Mouse (Mus musculus): ENCODE data around the gene Mob3b. TPM values are rescaled to one million over a fixed set of nuclear protein-coding genes. Genes with fewer than 3 reads are reported as not detected.

Mob3b gene
- polyA plus RNA-seq, 1 experiment from 2014 or later, result 4.6 TPM

GRCm38 (mm10) chr4:35138077-35138476 lies 19.2 kb downstream of the Mob3b start:
- H3K4me3 ChIP-seq (ENCODE audit: low read depth, low read length), result no peak overlapping the region
- no peak overlapping the region for H3K4me2 ChIP-seq (ENCODE audit: low read length)
- no peaks in the 10 kb centered on the region for H3K36me3 ChIP-seq (ENCODE audit: control insufficient read depth, insufficient read depth, low read length)
- no peak for DNase-seq (ENCODE audit: low spot score)
- no peak for ATAC-seq
- H3K4me1 ChIP-seq (ENCODE audit: control insufficient read depth, insufficient read depth, low read length), result no peaks in the 10 kb centered on the region
- H3K9ac ChIP-seq (ENCODE audit: low read length), result no peak overlapping the region
- H3K27me3 ChIP-seq (replicated peaks; ENCODE audit: control insufficient read depth, insufficient read depth, low read length), result no peaks in the 10 kb centered on the region
- WGBS, result 47% methylated on average over 6 of the region's 6 CpGs
- no peak overlapping the region for H3K27ac ChIP-seq (ENCODE audit: low read depth, low read length)
- H3K9me3 ChIP-seq (replicated peaks; ENCODE audit: control insufficient read depth, low read length), result no peaks in the 10 kb centered on the region

- Histone ChIP-seq H3K4me2 (ENCODE audit: low read length) (no peak overlapping the region), H3K9me3 (replicated peaks; ENCODE audit: control insufficient read depth, low read length) (no peaks in the 10 kb centered on the region), H3K36me3 (ENCODE audit: control insufficient read depth, insufficient read depth, low read length) (no peaks in the 10 kb centered on the region), H3K4me1 (ENCODE audit: control insufficient read depth, insufficient read depth, low read length) (no peaks in the 10 kb centered on the region), H3K27ac (ENCODE audit: low read depth, low read length) (no peak overlapping the region), H3K9ac (ENCODE audit: low read length) (no peak overlapping the region), H3K4me3 (ENCODE audit: low read depth, low read length) (no peak overlapping the region), H3K27me3 (replicated peaks; ENCODE audit: control insufficient read depth, insufficient read depth, low read length) (no peaks in the 10 kb centered on the region)
- ATAC-seq, result no peak
- WGBS, result 91% methylated on average over 8 of the region's 8 CpGs
- no peak for DNase-seq (ENCODE audit: low spot score)
These were observed 20.3 kb downstream of the Mob3b start for GRCm38 (mm10) chr4:35136996-35137395.

GRCm38 (mm10) chr4:35135806-35136205 lies 21.5 kb downstream of the Mob3b start:
- DNase-seq (ENCODE audit: low spot score), result no peak
- Histone ChIP-seq H3K4me3 (ENCODE audit: low read depth, low read length) (no peak overlapping the region), H3K27ac (ENCODE audit: low read depth, low read length) (no peak overlapping the region), H3K4me1 (ENCODE audit: control insufficient read depth, insufficient read depth, low read length) (no peaks in the 10 kb centered on the region), H3K27me3 (replicated peaks; ENCODE audit: control insufficient read depth, insufficient read depth, low read length) (no peaks in the 10 kb centered on the region), H3K4me2 (ENCODE audit: low read length) (no peak overlapping the region), H3K36me3 (ENCODE audit: control insufficient read depth, insufficient read depth, low read length) (no peaks in the 10 kb centered on the region), H3K9me3 (replicated peaks; ENCODE audit: control insufficient read depth, low read length) (no peaks in the 10 kb centered on the region), H3K9ac (ENCODE audit: low read length) (no peak overlapping the region)
- ATAC-seq, result no peak
- WGBS, result 73% methylated on average over 4 of the region's 4 CpGs

- H3K4me3 ChIP-seq (ENCODE audit: low read depth, low read length), result no peak overlapping the region
- no peak for DNase-seq (ENCODE audit: low spot score)
- no peaks in the 10 kb centered on the region for H3K4me1 ChIP-seq (ENCODE audit: control insufficient read depth, insufficient read depth, low read length)
- no peaks in the 10 kb centered on the region for H3K27me3 ChIP-seq (replicated peaks; ENCODE audit: control insufficient read depth, insufficient read depth, low read length)
- WGBS, result 92% methylated on average over 15 of the region's 15 CpGs
- no peaks in the 10 kb centered on the region for H3K9me3 ChIP-seq (replicated peaks; ENCODE audit: control insufficient read depth, low read length)
- no peak overlapping the region for H3K9ac ChIP-seq (ENCODE audit: low read length)
- no peak overlapping the region for H3K27ac ChIP-seq (ENCODE audit: low read depth, low read length)
- H3K36me3 ChIP-seq (ENCODE audit: control insufficient read depth, insufficient read depth, low read length), result no peaks in the 10 kb centered on the region
- ATAC-seq, result no peak
- H3K4me2 ChIP-seq (ENCODE audit: low read length), result no peak overlapping the region
These were observed 22.3 kb downstream of the Mob3b start for GRCm38 (mm10) chr4:35134846-35135611.

DNA sequence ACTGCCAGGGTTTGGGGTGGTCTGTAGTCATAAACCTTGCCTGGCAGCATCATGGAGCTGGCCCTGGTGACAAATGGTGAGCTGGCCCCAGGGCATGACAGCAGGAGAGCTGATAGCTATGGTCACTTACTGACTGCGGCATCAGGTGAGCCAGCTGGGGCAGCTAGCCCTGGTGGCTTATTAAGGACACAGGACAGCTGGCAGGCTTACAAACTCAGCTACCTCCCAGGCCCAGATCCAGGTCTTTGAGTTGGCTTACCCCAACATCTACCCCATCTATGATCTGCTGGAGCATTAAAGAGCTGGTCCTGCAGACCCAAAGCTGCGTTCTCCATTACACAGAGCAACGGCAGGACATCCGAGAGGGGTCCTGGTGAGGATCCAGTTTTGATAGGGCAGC lies 23.9 kb downstream of the Mob3b start:
- ATAC-seq, result no peak
- Histone ChIP-seq H3K4me2 (ENCODE audit: low read length) (no peak overlapping the region), H3K9me3 (replicated peaks; ENCODE audit: control insufficient read depth, low read length) (no peaks in the 10 kb centered on the region), H3K4me3 (ENCODE audit: low read depth, low read length) (no peak overlapping the region), H3K27me3 (replicated peaks; ENCODE audit: control insufficient read depth, insufficient read depth, low read length) (no peaks in the 10 kb centered on the region), H3K27ac (ENCODE audit: low read depth, low read length) (no peak overlapping the region), H3K36me3 (ENCODE audit: control insufficient read depth, insufficient read depth, low read length) (no peaks in the 10 kb centered on the region), H3K4me1 (ENCODE audit: control insufficient read depth, insufficient read depth, low read length) (no peaks in the 10 kb centered on the region), H3K9ac (ENCODE audit: low read length) (no peak overlapping the region)
- DNase-seq (ENCODE audit: low spot score), result no peak
- WGBS, result 94% methylated on average over 4 of the region's 4 CpGs

- Histone ChIP-seq H3K9me3 (replicated peaks; ENCODE audit: control insufficient read depth, low read length) (no peaks in the 10 kb centered on the region), H3K4me1 (ENCODE audit: control insufficient read depth, insufficient read depth, low read length) (no peaks in the 10 kb centered on the region; the same call in 1 of the 2 replicates), H3K27ac (ENCODE audit: low read depth, low read length) (no peak overlapping the region), H3K9ac (ENCODE audit: low read length) (no peak overlapping the region), H3K4me2 (ENCODE audit: low read length) (no peak overlapping the region), H3K27me3 (replicated peaks; ENCODE audit: control insufficient read depth, insufficient read depth, low read length) (no peaks in the 10 kb centered on the region), H3K36me3 (ENCODE audit: control insufficient read depth, insufficient read depth, low read length) (no peaks in the 10 kb centered on the region), H3K4me3 (ENCODE audit: low read depth, low read length) (no peak overlapping the region)
- ATAC-seq, result no peak
- 79% methylated on average over 4 of the region's 4 CpGs for WGBS
- DNase-seq (ENCODE audit: low spot score), result no peak
These were observed 25.7 kb downstream of the Mob3b start for GRCm38 (mm10) chr4:35131592-35131991.

- Histone ChIP-seq H3K4me2 (ENCODE audit: low read length) (no peak overlapping the region), H3K36me3 (ENCODE audit: control insufficient read depth, insufficient read depth, low read length) (no peaks in the 10 kb centered on the region), H3K4me1 (ENCODE audit: control insufficient read depth, insufficient read depth, low read length) (peaks cover 6% of the 10 kb centered on the region; the same call in 1 of the 2 replicates), H3K27me3 (replicated peaks; ENCODE audit: control insufficient read depth, insufficient read depth, low read length) (no peaks in the 10 kb centered on the region), H3K4me3 (ENCODE audit: low read depth, low read length) (no peak overlapping the region), H3K27ac (ENCODE audit: low read depth, low read length) (no peak overlapping the region), H3K9ac (ENCODE audit: low read length) (no peak overlapping the region), H3K9me3 (replicated peaks; ENCODE audit: control insufficient read depth, low read length) (no peaks in the 10 kb centered on the region)
- ATAC-seq, result no peak
- no peak for DNase-seq (ENCODE audit: low spot score)
- WGBS, result 86% methylated on average over 6 of the region's 6 CpGs
These were observed 26.8 kb downstream of the Mob3b start for GRCm38 (mm10) chr4:35130411-35130948.

DNA sequence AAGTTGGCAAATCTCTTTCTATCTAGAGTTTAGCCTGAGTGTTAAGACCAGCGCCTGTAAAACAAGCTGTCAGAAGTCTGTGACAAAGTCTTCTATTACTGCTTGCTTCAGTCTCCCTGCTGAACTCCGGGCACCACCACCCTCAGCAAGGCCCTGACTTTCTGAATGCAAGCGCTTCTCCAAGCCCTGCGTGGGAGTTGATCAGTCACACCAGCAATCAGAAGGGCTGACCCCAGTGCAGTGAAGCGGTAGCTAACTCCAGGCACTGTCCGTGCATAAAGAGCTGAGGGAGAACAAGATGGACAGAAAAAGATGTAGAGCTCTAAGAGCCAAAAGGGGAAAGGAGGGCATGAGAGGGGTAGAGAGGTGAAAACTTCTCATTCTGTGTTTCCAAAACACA lies 29.5 kb downstream of the Mob3b start:
- Histone ChIP-seq H3K4me2 (ENCODE audit: low read length) (no peak overlapping the region), H3K9ac (ENCODE audit: low read length) (no peak overlapping the region), H3K27me3 (replicated peaks; ENCODE audit: control insufficient read depth, insufficient read depth, low read length) (no peaks in the 10 kb centered on the region), H3K4me3 (ENCODE audit: low read depth, low read length) (no peak overlapping the region), H3K36me3 (ENCODE audit: control insufficient read depth, insufficient read depth, low read length) (no peaks in the 10 kb centered on the region), H3K9me3 (replicated peaks; ENCODE audit: control insufficient read depth, low read length) (no peaks in the 10 kb centered on the region), H3K4me1 (ENCODE audit: control insufficient read depth, insufficient read depth, low read length) (peaks cover 15% of the 10 kb centered on the region; the same call in 1 of the 2 replicates), H3K27ac (ENCODE audit: low read depth, low read length) (no peak overlapping the region)
- no peak for ATAC-seq
- DNase-seq (ENCODE audit: low spot score), result no peak
- WGBS, result 54% methylated on average over 6 of the region's 6 CpGs

DNA sequence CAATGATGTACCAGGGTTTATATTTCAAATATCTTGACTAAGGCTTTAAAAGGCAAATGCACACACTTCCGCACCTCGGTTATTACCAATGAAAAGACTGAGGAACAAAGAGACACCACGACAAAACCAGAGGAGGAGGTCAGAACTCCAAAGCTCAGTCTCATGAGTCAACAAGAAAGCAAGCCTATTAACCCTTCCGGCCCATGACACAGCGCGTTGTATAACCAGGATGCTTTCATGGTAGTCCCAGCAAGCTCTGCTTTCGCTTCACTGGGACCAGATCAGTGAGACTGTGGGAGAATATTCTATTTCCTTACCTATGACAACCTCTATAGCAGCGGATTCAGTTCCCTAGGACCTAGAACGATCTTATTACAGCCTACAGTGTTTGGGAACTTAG lies 30.5 kb downstream of the Mob3b start:
- Histone ChIP-seq H3K9ac (ENCODE audit: low read length) (no peak overlapping the region), H3K9me3 (replicated peaks; ENCODE audit: control insufficient read depth, low read length) (no peaks in the 10 kb centered on the region), H3K27me3 (replicated peaks; ENCODE audit: control insufficient read depth, insufficient read depth, low read length) (no peaks in the 10 kb centered on the region), H3K4me2 (ENCODE audit: low read length) (no peak overlapping the region), H3K36me3 (ENCODE audit: control insufficient read depth, insufficient read depth, low read length) (no peaks in the 10 kb centered on the region), H3K4me1 (ENCODE audit: control insufficient read depth, insufficient read depth, low read length) (peaks cover 15% of the 10 kb centered on the region; the same call in 1 of the 2 replicates), H3K27ac (ENCODE audit: low read depth, low read length) (no peak overlapping the region), H3K4me3 (ENCODE audit: low read depth, low read length) (no peak overlapping the region)
- no peak for ATAC-seq
- WGBS, result 43% methylated on average over 9 of the region's 9 CpGs
- no peak for DNase-seq (ENCODE audit: low spot score)
